Mouse (Mus musculus) forebrain, embryonic 10.5 days (tissue): ENCODE results near the gene Rnf114. TPM values are rescaled to one million over a fixed set of nuclear protein-coding genes. Genes with fewer than 3 reads are reported as not detected.
A peak's percentile ranks its signal among the peaks of the same experiment; 100 is the strongest.

Source experiments
- DNase-seq: peaks from one replicate; pipeline ENCODE4 v3.0.0-alpha.2; 2017; ENCODE audit warnings: low spot score; ENCODE audit errors: extremely low spot score
- H3K27ac ChIP-seq: fragments of 300-500 bp; sonication (generic); 2 replicates; pipeline ENCODE4 v1.5.1; 2016; ENCODE audit warnings: mild to moderate bottlenecking
- H3K27me3 ChIP-seq: fragments of 300-500 bp; sonication (generic); 2 replicates; pipeline ENCODE4 v1.6.1; 2016; ENCODE audit warnings: mild to moderate bottlenecking; ENCODE audit not compliant: poor library complexity, severe bottlenecking
- H3K36me3 ChIP-seq: fragments of 300-500 bp; sonication (generic); replicated peaks from 2 replicates; pipeline ENCODE4 v1.6.1; 2016; ENCODE audit warnings: mild to moderate bottlenecking, moderate library complexity
- H3K4me1 ChIP-seq: fragments of 300-500 bp; sonication (generic); 2 replicates; pipeline ENCODE4 v1.6.1; 2016
- H3K4me3 ChIP-seq: fragments of 300-500 bp; sonication (generic); 2 replicates; pipeline ENCODE4 v1.5.1; 2016; ENCODE audit warnings: mild to moderate bottlenecking, moderate library complexity
- H3K9me3 ChIP-seq: fragments of 300-500 bp; sonication (generic); 2 replicates; pipeline ENCODE4 v1.6.1; 2016; ENCODE audit warnings: mild to moderate bottlenecking, moderate library complexity
- WGBS: fragments of 180-500 bp; shearing (Covaris S2); methylation state at CpG from one replicate; pipeline ENCODE4 v1.1.7; 2016; 5-methylcytosine and 5-hydroxymethylcytosine counted together
- polyA plus RNA-seq: library from polyadenylated mRNA; unstranded; fragments of >200 nt; fragmentation: Nextera tagmentation; extraction: Ambion mirVana; gene quantifications from 2 replicates; pipeline ENCODE4 v1.2.1, GENCODE M21; 2016

The Rnf114 gene
- polyA plus RNA-seq, 1 experiment from 2014 or later: 136 TPM

DNA sequence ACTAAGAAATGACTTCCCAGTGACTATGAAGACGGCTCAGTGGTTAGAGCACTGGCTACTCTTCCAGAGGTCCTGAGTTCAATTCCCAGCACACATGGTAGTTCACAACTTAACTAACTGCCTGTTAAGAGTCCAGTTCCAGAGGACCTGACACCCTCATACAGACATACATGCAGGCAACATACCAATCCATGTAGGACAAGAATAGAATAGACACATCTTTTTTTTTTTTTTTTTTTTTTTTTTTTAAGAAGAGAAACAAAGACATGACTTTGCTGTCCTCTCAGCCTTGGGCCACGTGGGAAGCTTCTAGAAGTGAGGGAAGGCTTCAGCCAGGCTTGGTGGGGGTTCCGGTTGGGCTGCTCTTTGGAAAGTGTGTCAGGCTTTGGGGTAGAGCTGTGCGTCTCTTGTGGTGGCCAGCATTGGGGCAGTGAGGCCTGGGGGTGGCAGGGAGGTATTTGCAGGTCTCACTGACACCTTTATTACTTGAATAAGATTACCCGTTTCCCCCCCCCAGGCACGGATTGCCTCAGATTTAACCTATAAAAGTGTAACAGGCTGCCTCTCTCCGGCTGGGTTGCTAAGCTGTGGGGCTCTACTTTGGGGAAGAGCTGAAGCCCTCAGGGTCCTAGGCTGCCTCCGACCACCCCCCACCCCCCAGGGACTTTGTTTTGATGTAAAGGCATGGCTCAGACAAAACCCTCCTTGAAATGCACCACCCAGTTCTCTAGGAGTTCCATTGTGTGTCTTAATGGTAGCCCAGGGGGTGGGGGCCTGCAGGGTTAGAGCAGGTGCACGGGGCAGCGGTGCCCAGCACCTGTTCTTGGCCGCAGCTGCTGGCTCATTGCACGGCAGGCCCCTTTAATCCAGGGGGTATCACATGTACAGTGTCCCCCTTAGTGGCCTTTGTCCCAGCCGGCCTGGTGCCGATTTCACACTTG, 47.4 kb downstream of the Rnf114 start:
- Histone ChIP-seq H3K36me3 (peaks cover 25% of the 10 kb centered on the region), H3K4me1 (peaks cover 78% of the 10 kb centered on the region), H3K27ac (peak overlapping the region; percentile 82), H3K27me3 (peaks cover 83% of the 10 kb centered on the region), H3K9me3 (no peaks in the 10 kb centered on the region), H3K4me3 (peak overlapping the region; percentile 61)
- no peak for DNase-seq
- 11% methylated on average over 14 of the region's 14 CpGs for WGBS

GRCm38 (mm10) chr2:167540477-167541110, 48.1 kb downstream of the Rnf114 start:
- Histone ChIP-seq H3K9me3 (no peaks in the 10 kb centered on the region), H3K4me3 (peak overlapping the region; percentile 61), H3K4me1 (peaks cover 78% of the 10 kb centered on the region), H3K36me3 (peaks cover 25% of the 10 kb centered on the region), H3K27ac (peak overlapping the region; percentile 82), H3K27me3 (peaks cover 75% of the 10 kb centered on the region)
- WGBS: 5% methylated on average over 12 of the region's 12 CpGs
- no peak for DNase-seq

DNA sequence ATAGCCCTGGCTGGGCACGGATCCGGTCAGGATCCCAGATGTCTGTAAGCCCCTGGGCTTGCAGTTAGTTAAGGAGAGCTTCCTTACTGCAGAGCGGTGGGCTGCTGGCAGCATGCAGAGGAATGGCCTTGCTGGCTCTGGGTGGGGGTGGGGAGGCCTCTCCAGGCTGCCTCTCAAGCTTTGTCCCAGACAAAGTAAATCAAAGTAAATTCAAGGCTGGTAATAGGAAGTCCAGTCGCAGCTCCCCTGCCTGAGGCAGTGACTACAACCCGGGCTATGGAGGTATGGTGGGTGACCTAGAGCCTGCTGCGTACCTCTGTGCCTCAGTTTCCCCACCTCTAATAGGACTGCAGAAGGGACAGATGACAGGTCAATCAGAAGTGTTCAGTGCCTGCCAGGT, 48.9 kb downstream of the Rnf114 start:
- Histone ChIP-seq H3K36me3 (peaks cover 25% of the 10 kb centered on the region), H3K4me1 (peaks cover 80% of the 10 kb centered on the region)
- no peak for DNase-seq

GRCm38 (mm10) chr2:167541761-167542160, 49.3 kb downstream of the Rnf114 start:
- peak overlapping the region; percentile 82 for H3K27ac ChIP-seq
- peak overlapping the region; percentile 61 for H3K4me3 ChIP-seq
- H3K4me1 ChIP-seq: peaks cover 84% of the 10 kb centered on the region
- no peak for DNase-seq
- 60% methylated on average over 12 of the region's 12 CpGs for WGBS
- no peaks in the 10 kb centered on the region for H3K9me3 ChIP-seq
- peaks cover 64% of the 10 kb centered on the region for H3K27me3 ChIP-seq
- peaks cover 25% of the 10 kb centered on the region for H3K36me3 ChIP-seq

More for the DNA sequence above, 48.9 kb downstream of the Rnf114 start:
- H3K27me3 ChIP-seq: peaks cover 68% of the 10 kb centered on the region
- 8% methylated on average over 6 of the region's 6 CpGs for WGBS
- H3K9me3 ChIP-seq: no peaks in the 10 kb centered on the region
- H3K27ac ChIP-seq: peak overlapping the region; percentile 82
- peak overlapping the region; percentile 61 for H3K4me3 ChIP-seq

DNA sequence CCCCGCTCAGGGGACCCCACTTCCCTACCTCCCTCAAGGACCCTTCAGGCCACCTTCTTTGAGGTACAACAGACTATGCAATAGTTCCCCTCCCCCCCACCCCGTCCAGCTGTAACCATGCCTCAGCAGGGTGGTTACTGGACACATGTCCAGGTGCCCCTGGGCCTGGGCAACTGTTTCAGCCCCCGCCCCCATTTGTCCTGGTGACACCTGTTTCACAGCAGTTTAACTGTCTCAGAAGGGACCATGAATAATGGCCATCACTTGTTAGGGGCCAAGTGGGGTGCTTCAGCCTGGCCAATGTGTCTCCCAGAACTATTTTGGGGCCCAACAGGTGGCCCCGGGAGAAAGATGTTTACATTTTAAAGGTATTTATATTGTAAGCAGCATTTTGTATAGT, 49.9 kb downstream of the Rnf114 start:
- H3K9me3 ChIP-seq: no peaks in the 10 kb centered on the region
- H3K27ac ChIP-seq: peak overlapping the region; percentile 83
- DNase-seq: no peak
- peaks cover 58% of the 10 kb centered on the region for H3K27me3 ChIP-seq
- peaks cover 25% of the 10 kb centered on the region for H3K36me3 ChIP-seq
- H3K4me1 ChIP-seq: peaks cover 82% of the 10 kb centered on the region
- 69% methylated on average over 4 of the region's 4 CpGs for WGBS
- H3K4me3 ChIP-seq: peak overlapping the region; percentile 61

DNA sequence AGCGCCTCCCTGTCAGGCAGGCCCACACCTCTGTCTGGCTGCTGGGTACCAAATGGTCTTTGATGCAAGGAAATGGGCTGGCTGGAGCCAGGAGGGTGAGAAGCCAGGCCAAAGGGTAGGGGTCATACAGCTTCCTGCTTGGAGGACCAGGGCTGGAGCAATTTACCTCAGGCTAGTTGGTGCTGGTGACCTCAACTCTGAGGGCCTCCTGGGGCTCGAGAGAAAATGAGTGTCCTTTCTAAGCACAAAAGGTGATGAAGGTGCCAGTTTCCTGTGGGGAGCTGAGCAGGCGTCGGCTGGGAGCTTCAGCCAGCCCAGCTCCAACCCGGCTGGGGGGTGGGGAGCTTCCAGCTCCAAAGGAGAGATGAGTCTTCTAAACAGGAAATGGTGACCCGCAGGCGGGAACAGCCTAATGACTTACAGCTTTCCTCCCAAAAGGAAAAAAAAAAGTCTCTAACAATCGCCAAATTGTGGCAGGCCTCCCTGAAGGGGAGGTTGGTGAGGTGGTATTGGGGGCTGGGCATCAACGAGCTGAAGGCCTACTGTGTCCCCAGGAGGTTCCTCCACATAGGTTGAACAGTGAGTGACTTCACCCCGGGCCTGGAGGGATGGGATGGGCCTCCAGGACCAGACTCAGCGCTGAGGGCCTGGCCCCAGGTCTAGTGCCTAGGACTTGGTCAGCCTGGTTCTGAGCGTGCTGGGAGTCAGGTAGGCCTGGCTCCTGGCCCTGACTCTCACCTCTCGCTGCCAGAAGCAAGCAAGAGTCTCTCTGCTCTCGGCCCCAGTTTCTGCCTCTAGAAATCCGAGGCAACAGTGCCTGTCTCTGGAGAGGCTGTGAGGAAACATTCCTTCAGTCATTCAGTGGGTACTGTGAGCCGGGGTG, 50.9 kb downstream of the Rnf114 start:
- H3K4me3 ChIP-seq: peak overlapping the region; percentile 13
- H3K27ac ChIP-seq: peak overlapping the region; percentile 83
- no peak for DNase-seq
- 29% methylated on average over 16 of the region's 16 CpGs for WGBS
- no peaks in the 10 kb centered on the region for H3K9me3 ChIP-seq
- peaks cover 25% of the 10 kb centered on the region for H3K36me3 ChIP-seq
- H3K4me1 ChIP-seq: peaks cover 73% of the 10 kb centered on the region
- H3K27me3 ChIP-seq: peaks cover 48% of the 10 kb centered on the region

- Histone ChIP-seq H3K9me3 (no peaks in the 10 kb centered on the region), H3K4me3 (peak overlapping the region; percentile 10; the same call in 1 of the 2 replicates), H3K27me3 (peaks cover 41% of the 10 kb centered on the region), H3K4me1 (peaks cover 66% of the 10 kb centered on the region), H3K27ac (peak overlapping the region; percentile 83), H3K36me3 (peaks cover 20% of the 10 kb centered on the region)
- WGBS: 17% methylated on average over 4 of the region's 4 CpGs
- DNase-seq: no peak
Measured at GRCm38 (mm10) chr2:167544004-167544356, 51.5 kb downstream of the Rnf114 start.

GRCm38 (mm10) chr2:167544456-167544855, 52.0 kb downstream of the Rnf114 start:
- 58% methylated on average over 5 of the region's 5 CpGs for WGBS
- H3K27ac ChIP-seq: peak overlapping the region; percentile 83
- H3K4me1 ChIP-seq: peaks cover 62% of the 10 kb centered on the region
- no peaks in the 10 kb centered on the region for H3K9me3 ChIP-seq
- peaks cover 18% of the 10 kb centered on the region for H3K36me3 ChIP-seq
- H3K4me3 ChIP-seq: no peak overlapping the region
- H3K27me3 ChIP-seq: peaks cover 37% of the 10 kb centered on the region
- no peak for DNase-seq

DNA sequence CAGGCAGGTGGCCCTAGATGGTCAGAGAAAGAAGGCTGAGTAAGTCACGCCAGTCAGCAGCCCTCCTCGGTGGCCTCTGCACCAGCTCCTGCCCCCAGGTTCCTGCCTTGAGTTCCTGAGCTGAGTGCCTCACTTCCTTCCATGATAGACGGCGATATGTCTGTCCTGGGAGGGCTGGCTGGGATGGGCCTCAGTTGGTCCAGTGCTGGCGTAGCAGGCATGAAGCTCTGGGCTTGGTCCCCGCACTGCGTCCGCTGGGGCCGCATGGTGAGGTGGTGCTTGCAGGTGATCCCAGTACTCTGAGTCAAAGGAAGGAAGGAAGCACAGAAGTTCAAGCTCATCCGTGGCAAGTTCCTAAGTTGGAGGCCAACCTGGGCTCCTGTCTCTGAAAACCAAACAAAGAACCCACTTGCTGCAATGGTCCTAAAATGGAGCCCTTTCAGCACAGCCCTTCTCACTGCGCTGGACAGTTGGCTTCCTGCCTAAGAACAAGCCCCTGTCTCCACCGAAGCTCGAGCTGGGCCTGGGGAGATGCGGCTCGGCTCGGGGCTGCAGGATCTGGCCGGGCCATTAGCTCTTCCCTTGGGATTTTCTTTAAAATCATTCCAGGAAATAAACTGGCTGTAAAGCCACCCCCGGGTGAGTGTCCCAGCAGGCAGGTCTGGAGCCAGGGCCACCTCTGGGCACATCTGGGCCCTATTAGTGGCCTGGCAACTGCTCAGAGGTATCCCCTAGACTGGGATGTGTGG, 54.2 kb downstream of the Rnf114 start:
- Histone ChIP-seq H3K27me3 (peaks cover 15% of the 10 kb centered on the region), H3K27ac (peak overlapping the region; percentile 69), H3K4me3 (no peak overlapping the region), H3K9me3 (no peaks in the 10 kb centered on the region), H3K4me1 (peaks cover 53% of the 10 kb centered on the region), H3K36me3 (peaks cover 9% of the 10 kb centered on the region)
- DNase-seq: no peak
- 86% methylated on average over 18 of the region's 18 CpGs for WGBS

DNA sequence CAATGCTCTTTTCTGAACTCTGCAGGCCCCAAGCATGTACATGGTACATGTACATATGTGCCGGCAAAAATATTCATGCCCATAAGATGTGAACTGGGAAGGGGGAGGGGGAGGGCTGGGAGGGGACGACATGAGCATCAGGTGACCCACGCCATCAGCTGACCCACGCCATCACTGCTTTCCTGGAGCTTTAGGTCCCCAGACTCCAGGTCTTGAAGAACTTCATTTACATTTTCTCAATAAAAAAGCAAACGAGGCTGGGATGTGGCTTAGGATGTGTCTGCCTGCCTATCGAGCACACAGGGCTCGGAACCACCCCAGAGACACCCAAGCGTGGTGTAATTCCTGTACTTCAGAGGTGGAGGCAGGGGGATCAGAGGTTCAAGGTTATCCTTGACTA, 55.0 kb downstream of the Rnf114 start:
- Histone ChIP-seq H3K27ac (no peak overlapping the region), H3K36me3 (peaks cover under 1% of the 10 kb centered on the region; the same call in 1 of the 2 replicates), H3K9me3 (no peaks in the 10 kb centered on the region), H3K4me1 (peaks cover 48% of the 10 kb centered on the region), H3K4me3 (no peak overlapping the region), H3K27me3 (peaks cover 7% of the 10 kb centered on the region)
- WGBS: 81% methylated on average over 8 of the region's 8 CpGs
- DNase-seq: no peak

- no peak overlapping the region for H3K4me3 ChIP-seq
- H3K36me3 ChIP-seq: no peaks in the 10 kb centered on the region
- peaks cover 46% of the 10 kb centered on the region for H3K4me1 ChIP-seq
- H3K27ac ChIP-seq: no peak overlapping the region; the same call in 1 of the 2 replicates
- H3K9me3 ChIP-seq: no peaks in the 10 kb centered on the region
- WGBS: 91% methylated on average over 7 of the region's 7 CpGs
- DNase-seq: no peak
- no peaks in the 10 kb centered on the region; the same call in 1 of the 2 replicates for H3K27me3 ChIP-seq
Measured at GRCm38 (mm10) chr2:167548961-167549360, 56.5 kb downstream of the Rnf114 start.
